Mouse (Mus musculus): Measurements from ENCODE around the gene Nyap1. TPM values are rescaled to one million over a fixed set of nuclear protein-coding genes. Genes with fewer than 3 reads are reported as not detected.
"Not testable (repeated sequence)": the region's sequence is repeated elsewhere in the genome, so short reads cannot be mapped to it uniquely, and the experiment has no call there.

The Nyap1 gene
- polyA plus RNA-seq, 1 experiment from 2014 or later = 4.4 TPM

DNA sequence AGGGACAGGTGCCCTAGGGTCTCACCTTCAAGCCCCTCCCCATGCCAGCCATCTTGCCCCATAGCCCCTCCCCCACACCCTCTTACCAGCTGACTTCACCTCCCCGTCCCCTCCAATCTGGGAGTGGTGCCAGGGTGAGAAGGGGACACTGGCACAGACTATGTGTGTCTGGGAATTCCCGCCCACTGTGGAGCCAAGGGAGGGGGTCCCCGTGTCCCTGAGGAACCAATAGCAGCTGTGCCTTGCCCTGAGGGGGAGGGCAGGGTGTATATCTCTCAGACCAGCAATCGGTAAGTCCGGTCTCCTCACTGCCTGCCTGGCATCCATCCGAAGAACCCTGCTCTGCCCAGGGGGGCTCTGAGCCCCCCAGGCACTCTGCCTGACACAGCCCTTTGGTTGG, 16.5 kb upstream of the Nyap1 start:
- no peak overlapping the region for H3K4me2 ChIP-seq (ENCODE audit: low read depth)
- no peaks in the 10 kb centered on the region for H3K36me3 ChIP-seq (ENCODE audit: control insufficient read depth, insufficient read depth, low read length)
- ATAC-seq (ENCODE audit: insufficient read depth, low FRiP score, low TSS enrichment) = no peak
- H3K4me1 ChIP-seq (ENCODE audit: control insufficient read depth, insufficient read depth, low read length) = no peaks in the 10 kb centered on the region
- no peaks in the 10 kb centered on the region for H3K9me3 ChIP-seq (ENCODE audit: control insufficient read depth, low read length)
- DNase-seq (ENCODE audit: low spot score) = no peak
- no peak overlapping the region for H3K4me3 ChIP-seq (ENCODE audit: low read depth, low read length)
- WGBS = 80% methylated on average over 6 of the region's 6 CpGs
- no peak overlapping the region for H3K27ac ChIP-seq (ENCODE audit: low read depth, low read length)
- no peak overlapping the region for H3K9ac ChIP-seq (ENCODE audit: low read length)
- H3K27me3 ChIP-seq (ENCODE audit: control insufficient read depth, insufficient read depth, low read length) = no peaks in the 10 kb centered on the region

DNA sequence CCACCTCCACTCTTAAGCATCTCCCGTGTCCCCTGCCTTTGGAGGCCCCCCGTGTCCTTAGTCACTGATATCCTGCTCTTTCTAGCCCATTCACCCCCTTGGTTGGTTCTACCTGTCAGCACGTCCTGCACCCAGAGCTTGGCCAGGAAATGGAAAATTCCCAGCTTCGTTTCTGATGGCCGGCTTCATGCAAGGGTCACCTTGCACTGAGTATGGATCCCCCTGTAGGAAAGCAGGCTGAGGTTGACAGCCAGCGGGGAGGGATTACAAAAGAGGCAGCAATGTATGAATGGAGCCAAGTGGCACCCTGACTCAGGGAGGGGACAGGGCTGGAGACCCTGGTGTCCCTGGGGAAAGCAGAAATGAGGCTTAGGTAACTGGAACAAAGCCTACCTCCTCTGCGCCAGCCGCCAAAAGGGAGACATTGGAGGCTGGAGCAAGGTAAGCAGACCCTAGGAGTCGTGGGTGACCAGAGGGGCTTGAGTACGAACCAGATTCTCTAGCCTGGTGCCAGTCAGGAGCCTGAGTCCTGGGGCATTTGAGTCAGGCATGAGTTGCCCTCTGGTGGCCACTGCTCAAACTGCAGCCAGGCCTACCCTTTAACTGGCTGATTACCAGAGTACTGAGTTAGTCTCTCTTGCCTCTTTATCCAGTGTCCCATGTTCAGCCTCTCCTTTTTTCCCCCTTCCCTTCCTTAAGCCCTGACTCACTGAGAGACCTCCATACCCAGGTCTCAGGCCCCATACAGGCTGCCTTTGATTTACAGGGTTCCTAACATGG, 15.7 kb upstream of the Nyap1 start:
- WGBS = 49% methylated on average over 10 of the region's 10 CpGs
- Histone ChIP-seq H3K9ac (ENCODE audit: low read length) (no peak overlapping the region), H3K36me3 (ENCODE audit: control insufficient read depth, insufficient read depth, low read length) (no peaks in the 10 kb centered on the region), H3K27ac (ENCODE audit: low read depth, low read length) (no peak overlapping the region), H3K4me3 (ENCODE audit: low read depth, low read length) (no peak overlapping the region), H3K27me3 (ENCODE audit: control insufficient read depth, insufficient read depth, low read length) (no peaks in the 10 kb centered on the region), H3K4me1 (ENCODE audit: control insufficient read depth, insufficient read depth, low read length) (no peaks in the 10 kb centered on the region), H3K4me2 (ENCODE audit: low read depth) (no peak overlapping the region), H3K9me3 (ENCODE audit: control insufficient read depth, low read length) (no peaks in the 10 kb centered on the region)
- ATAC-seq (ENCODE audit: insufficient read depth, low FRiP score, low TSS enrichment) (peak; percentile 53; the same call in 1 of the 2 replicates), DNase-seq (ENCODE audit: low spot score) (peak; percentile 86)

DNA sequence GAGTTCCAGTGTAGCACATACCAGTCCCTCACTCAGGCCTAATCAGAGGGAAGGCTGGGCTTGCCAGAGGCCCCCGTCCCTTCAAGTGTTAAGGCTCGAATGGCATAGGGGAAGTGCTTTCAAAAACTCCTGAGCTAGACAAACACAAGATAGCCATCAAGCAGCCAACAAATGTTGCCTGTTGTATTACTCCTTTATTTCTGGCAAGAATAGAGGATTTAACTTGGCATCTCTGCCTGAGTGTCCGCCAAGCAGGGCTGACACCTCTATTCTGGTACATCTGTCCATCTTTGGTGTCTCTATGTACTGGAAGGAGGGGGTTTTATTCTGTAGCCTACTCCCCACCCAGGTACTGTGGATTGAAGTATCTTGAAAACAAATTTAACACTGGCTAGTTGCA, 14.7 kb upstream of the Nyap1 start:
- Histone ChIP-seq H3K4me2 (ENCODE audit: low read depth) (no peak overlapping the region), H3K4me3 (ENCODE audit: low read depth, low read length) (no peak overlapping the region), H3K9me3 (ENCODE audit: control insufficient read depth, low read length) (no peaks in the 10 kb centered on the region), H3K27ac (ENCODE audit: low read depth, low read length) (no peak overlapping the region), H3K9ac (ENCODE audit: low read length) (no peak overlapping the region), H3K36me3 (ENCODE audit: control insufficient read depth, insufficient read depth, low read length) (peaks cover 4% of the 10 kb centered on the region; the same call in 1 of the 2 replicates), H3K4me1 (ENCODE audit: control insufficient read depth, insufficient read depth, low read length) (no peaks in the 10 kb centered on the region), H3K27me3 (ENCODE audit: control insufficient read depth, insufficient read depth, low read length) (no peaks in the 10 kb centered on the region)
- ATAC-seq (ENCODE audit: insufficient read depth, low FRiP score, low TSS enrichment) (no peak), DNase-seq (ENCODE audit: low spot score) (no peak)
- 83% methylated on average over 3 of the region's 3 CpGs for WGBS

GRCm38 (mm10) chr5:137755425-137755824, 14.0 kb upstream of the Nyap1 start:
- no peaks in the 10 kb centered on the region for H3K4me1 ChIP-seq (ENCODE audit: control insufficient read depth, insufficient read depth, low read length)
- H3K9me3 ChIP-seq (ENCODE audit: control insufficient read depth, low read length) = no peaks in the 10 kb centered on the region
- ATAC-seq (ENCODE audit: insufficient read depth, low FRiP score, low TSS enrichment) = no peak
- no peak overlapping the region for H3K9ac ChIP-seq (ENCODE audit: low read length)
- H3K27ac ChIP-seq (ENCODE audit: low read depth, low read length) = no peak overlapping the region
- DNase-seq (ENCODE audit: low spot score) = no peak
- no peak overlapping the region for H3K4me3 ChIP-seq (ENCODE audit: low read depth, low read length)
- 84% methylated on average over 5 of the region's 5 CpGs for WGBS
- H3K36me3 ChIP-seq (ENCODE audit: control insufficient read depth, insufficient read depth, low read length) = peaks cover 5% of the 10 kb centered on the region; the same call in 1 of the 2 replicates
- H3K27me3 ChIP-seq (ENCODE audit: control insufficient read depth, insufficient read depth, low read length) = no peaks in the 10 kb centered on the region
- no peak overlapping the region for H3K4me2 ChIP-seq (ENCODE audit: low read depth)

DNA sequence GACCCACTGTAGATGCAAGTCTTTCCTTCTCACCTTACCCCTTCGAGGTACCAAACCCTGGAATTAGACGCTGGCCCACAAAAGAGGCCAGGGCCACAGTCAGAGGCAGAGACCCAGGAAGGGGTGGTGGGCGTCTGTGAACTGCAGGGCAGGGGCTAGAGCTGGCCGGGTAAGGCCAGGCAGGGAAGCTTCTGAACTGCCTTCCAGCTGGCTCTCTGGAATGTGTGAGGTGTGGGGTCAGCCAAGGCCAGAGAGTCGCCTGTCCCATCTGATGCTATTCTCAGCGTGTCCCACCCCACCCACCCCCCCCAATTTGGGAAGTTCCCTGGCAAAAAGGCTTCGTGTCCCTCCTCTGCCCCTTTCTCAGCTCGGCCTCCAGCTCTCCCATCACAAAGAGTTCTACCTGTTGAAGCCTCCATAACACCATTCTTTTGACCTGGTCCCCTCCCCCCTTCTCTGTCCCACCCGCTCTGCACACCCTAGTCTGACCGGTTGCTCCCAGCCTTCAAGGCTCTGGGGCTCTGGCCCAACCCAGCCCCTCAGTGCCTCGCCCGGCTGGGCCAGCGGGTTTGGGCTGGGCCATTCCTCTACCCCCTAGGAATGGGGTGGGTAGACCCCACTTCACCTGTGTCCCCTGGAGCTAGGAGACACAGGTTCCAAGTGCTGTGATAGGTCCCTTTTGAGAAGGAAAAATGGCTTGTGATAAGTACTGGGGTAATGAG, 11.9 kb upstream of the Nyap1 start:
- WGBS = 85% methylated on average over 13 of the region's 13 CpGs
- DNase-seq (ENCODE audit: low spot score) (no peak), ATAC-seq (ENCODE audit: insufficient read depth, low FRiP score, low TSS enrichment) (no peak)
- Histone ChIP-seq H3K27me3 (ENCODE audit: control insufficient read depth, insufficient read depth, low read length) (no peaks in the 10 kb centered on the region), H3K9me3 (ENCODE audit: control insufficient read depth, low read length) (no peaks in the 10 kb centered on the region), H3K4me1 (ENCODE audit: control insufficient read depth, insufficient read depth, low read length) (no peaks in the 10 kb centered on the region), H3K4me3 (ENCODE audit: low read depth, low read length) (no peak overlapping the region), H3K9ac (ENCODE audit: low read length) (no peak overlapping the region), H3K27ac (ENCODE audit: low read depth, low read length) (no peak overlapping the region), H3K4me2 (ENCODE audit: low read depth) (no peak overlapping the region), H3K36me3 (ENCODE audit: control insufficient read depth, insufficient read depth, low read length) (peaks cover 5% of the 10 kb centered on the region; the same call in 1 of the 2 replicates)

GRCm38 (mm10) chr5:137751988-137752387, 10.6 kb upstream of the Nyap1 start:
- ATAC-seq (ENCODE audit: insufficient read depth, low FRiP score, low TSS enrichment) (no peak), DNase-seq (ENCODE audit: low spot score) (no peak)
- no peak overlapping the region for H3K4me2 ChIP-seq (ENCODE audit: low read depth)
- WGBS = 88% methylated on average over 6 of the region's 6 CpGs
- H3K4me1 ChIP-seq (ENCODE audit: control insufficient read depth, insufficient read depth, low read length) = peaks cover 9% of the 10 kb centered on the region
- no peak overlapping the region for H3K27ac ChIP-seq (ENCODE audit: low read depth, low read length)
- H3K9ac ChIP-seq (ENCODE audit: low read length) = no peak overlapping the region
- peaks cover 5% of the 10 kb centered on the region; the same call in 1 of the 2 replicates for H3K36me3 ChIP-seq (ENCODE audit: control insufficient read depth, insufficient read depth, low read length)
- no peak overlapping the region for H3K4me3 ChIP-seq (ENCODE audit: low read depth, low read length)
- H3K9me3 ChIP-seq (ENCODE audit: control insufficient read depth, low read length) = no peaks in the 10 kb centered on the region
- no peaks in the 10 kb centered on the region for H3K27me3 ChIP-seq (ENCODE audit: control insufficient read depth, insufficient read depth, low read length)

- peaks cover 5% of the 10 kb centered on the region; the same call in 1 of the 2 replicates for H3K36me3 ChIP-seq (ENCODE audit: control insufficient read depth, insufficient read depth, low read length)
- WGBS = 94% methylated on average over 13 of the region's 13 CpGs
- ATAC-seq (ENCODE audit: insufficient read depth, low FRiP score, low TSS enrichment) = no peak
Measured at GRCm38 (mm10) chr5:137751221-137751887, 9.9 kb upstream of the Nyap1 start.

GRCm38 (mm10) chr5:137750212-137750611, 8.8 kb upstream of the Nyap1 start:
- not testable (repeated sequence) for ATAC-seq (ENCODE audit: insufficient read depth, low FRiP score, low TSS enrichment); H3K4me2 ChIP-seq (ENCODE audit: low read depth); H3K36me3 ChIP-seq (ENCODE audit: control insufficient read depth, insufficient read depth, low read length); H3K9me3 ChIP-seq (ENCODE audit: control insufficient read depth, low read length); H3K27ac ChIP-seq (ENCODE audit: low read depth, low read length); DNase-seq (ENCODE audit: low spot score); H3K4me3 ChIP-seq (ENCODE audit: low read depth, low read length); H3K27me3 ChIP-seq (ENCODE audit: control insufficient read depth, insufficient read depth, low read length); H3K9ac ChIP-seq (ENCODE audit: low read length)
- 89% methylated on average over 6 of the region's 8 CpGs for WGBS
- peaks cover 17% of the 10 kb centered on the region for H3K4me1 ChIP-seq (ENCODE audit: control insufficient read depth, insufficient read depth, low read length)

More at GRCm38 (mm10) chr5:137751221-137751887, 9.9 kb upstream of the Nyap1 start:
- no peaks in the 10 kb centered on the region for H3K27me3 ChIP-seq (ENCODE audit: control insufficient read depth, insufficient read depth, low read length)
- H3K9ac ChIP-seq (ENCODE audit: low read length) = no peak overlapping the region
- no peak overlapping the region for H3K4me2 ChIP-seq (ENCODE audit: low read depth)
- no peak overlapping the region for H3K27ac ChIP-seq (ENCODE audit: low read depth, low read length)
- H3K4me3 ChIP-seq (ENCODE audit: low read depth, low read length) = no peak overlapping the region
- DNase-seq (ENCODE audit: low spot score) = no peak
- H3K4me1 ChIP-seq (ENCODE audit: control insufficient read depth, insufficient read depth, low read length) = peaks cover 13% of the 10 kb centered on the region
- no peaks in the 10 kb centered on the region for H3K9me3 ChIP-seq (ENCODE audit: control insufficient read depth, low read length)
